Comparison of ENCODE assay signal across 12 mouse cellular contexts in genomic region chr17:34142456-34143010, GRCm38 (mm10). TPM values are rescaled to one million over a fixed set of nuclear protein-coding genes. Genes with fewer than 3 reads are reported as not detected.
DNase-seq lines count a peak whose midpoint lies in the region; ATAC-seq and TF ChIP-seq lines count a peak whose summit lies in the region.
"Had no signal": no experiment of that assay in that cellular context is flagged by ENCODE, and none has a peak within 500 bp of the region (broad histone marks: within the 10 kb centered on the region; RNA-seq: fewer than 3 reads in every experiment).

No protein-coding gene starts in this region.

- H3K36me3 ChIP-seq in kidney, embryonic 16.5 days (ENCODE audit: insufficient read depth, low read length): no peaks in the 10 kb centered on the region
- H3K36me3 ChIP-seq in embryonic facial prominence, embryonic 10.5 days (replicated peaks): no peaks in the 10 kb centered on the region
- H3K36me3 ChIP-seq in small intestine, adult 2 months (ENCODE audit: control insufficient read depth, insufficient read depth, low read length): no peaks in the 10 kb centered on the region
- H3K36me3 ChIP-seq: hindbrain, embryonic 10.5 days; limb, embryonic 10.5 days; midbrain, embryonic 10.5 days had no signal

- 0 out of 2 replicates have a peak overlapping the region, but pooled peaks have one; percentile 20 for H3K27ac ChIP-seq in kidney, embryonic 16.5 days (ENCODE audit: low read length)
- peak overlapping the region; percentile 14; the same call in 1 of the 2 replicates for H3K27ac ChIP-seq in embryonic facial prominence, embryonic 10.5 days (replicated peaks)
- H3K27ac ChIP-seq in small intestine, adult 2 months (ENCODE audit: insufficient read depth, low read depth, low read length): peak overlapping the region; percentile 72
- H3K27ac ChIP-seq: hindbrain, embryonic 10.5 days; limb, embryonic 10.5 days; midbrain, embryonic 10.5 days had no signal

- peaks cover 17% of the 10 kb centered on the region; the same call in 1 of the 2 replicates for H3K4me1 ChIP-seq in kidney, embryonic 16.5 days (ENCODE audit: insufficient read depth, low read length)
- peaks cover 36% of the 10 kb centered on the region for H3K4me1 ChIP-seq in embryonic facial prominence, embryonic 10.5 days
- H3K4me1 ChIP-seq in small intestine, adult 2 months (ENCODE audit: control insufficient read depth, insufficient read depth, insufficient read length, low read length): no peaks in the 10 kb centered on the region; the same call in 1 of the 2 replicates

- 0 out of 2 replicates have a peak, but pooled peaks have one; percentile 25 for ATAC-seq in kidney, embryonic 16.5 days (ENCODE audit: low FRiP score, low TSS enrichment)
- no peak for ATAC-seq in erythroid progenitor cell, adult 5-6 weeks (replicated peaks; ENCODE audit: low FRiP score, poor library complexity, severe bottlenecking)

- WGBS in kidney, embryonic 16.5 days: 79% methylated on average over 7 of the region's 7 CpGs
- 61% methylated on average over 7 of the region's 7 CpGs for WGBS in embryonic facial prominence, embryonic 10.5 days
- 81% methylated on average over 7 of the region's 7 CpGs for WGBS in small intestine, adult 2 months

- TF ChIP-seq CTCF in small intestine, adult 2 months (IDR thresholded peaks at IDR 0.05; ENCODE audit: extremely low read depth, insufficient read length, insufficient replicate concordance, low read depth, low read length): no peak

- no peak for TF ChIP-seq POLR2A in small intestine, adult 2 months (IDR thresholded peaks at IDR 0.05; ENCODE audit: low read depth, low read length)

- 0 out of 2 replicates have a peak overlapping the region, but pooled peaks have one; percentile 29 for H3K4me2 ChIP-seq in kidney, embryonic 16.5 days (replicated peaks; ENCODE audit: low read depth, low read length)

- H3K4me3 ChIP-seq in kidney, embryonic 16.5 days (ENCODE audit: low read length): no peak overlapping the region
- no peak overlapping the region for H3K4me3 ChIP-seq in embryonic facial prominence, embryonic 10.5 days
- no peak overlapping the region for H3K4me3 ChIP-seq in small intestine, adult 2 months (ENCODE audit: low read depth, low read length)
- H3K4me3 ChIP-seq: hindbrain, embryonic 10.5 days; limb, embryonic 10.5 days; midbrain, embryonic 10.5 days had no signal

- DNase-seq in kidney, postnatal 10 days: no peak
- DNase-seq in lung, postnatal 36 days: peak; percentile 48
- DNase-seq in lung, adult 18-20 months: no peak
- DNase-seq in embryonic facial prominence, embryonic 10.5 days (ENCODE audit: low spot score): no peak
- DNase-seq: adrenal gland, adult 8-10 months; forebrain, postnatal 0 days had no signal

- H3K9me3 ChIP-seq in kidney, embryonic 16.5 days (ENCODE audit: low read length): no peaks in the 10 kb centered on the region
- no peaks in the 10 kb centered on the region for H3K9me3 ChIP-seq in embryonic facial prominence, embryonic 10.5 days
- H3K9me3 ChIP-seq: hindbrain, embryonic 10.5 days; limb, embryonic 10.5 days; midbrain, embryonic 10.5 days had no signal

- no peak overlapping the region for H3K9ac ChIP-seq in kidney, embryonic 16.5 days (replicated peaks; ENCODE audit: low read length)
- H3K9ac ChIP-seq: forebrain, postnatal 0 days had no signal

- peaks cover 15% of the 10 kb centered on the region for H3K27me3 ChIP-seq in kidney, embryonic 16.5 days (ENCODE audit: insufficient read depth, low read length)
- H3K27me3 ChIP-seq in embryonic facial prominence, embryonic 10.5 days (replicated peaks; ENCODE audit: low read depth, poor library complexity, severe bottlenecking): peaks cover 41% of the 10 kb centered on the region
- no peaks in the 10 kb centered on the region for H3K27me3 ChIP-seq in small intestine, adult 2 months (ENCODE audit: control insufficient read depth, insufficient read depth, low read length)

RNA-seq across cellular contexts. Expression of gene H2-DMb2, which starts 0.6 kb away (rescaled TPM):
- 24.5 and 30.3 TPM in 2 replicates for polyA plus RNA-seq in kidney, embryonic 16.5 days (2015; fragmentation: Nextera tagmentation; extraction: Ambion mirVana)
- 0.17 and 0.28 TPM in 2 replicates for polyA plus RNA-seq in embryonic facial prominence, embryonic 10.5 days (2016; fragmentation: Nextera tagmentation; extraction: Ambion mirVana)
- polyA plus RNA-seq in small intestine, adult 2 months (2012; rRNA removed): 12.7 and 25.4 TPM in 2 replicates
- total RNA-seq in erythroid progenitor cell, adult 5-6 weeks (2015; ENCODE audit: low replicate concordance): 3.2 and 4.6 TPM in 2 replicates
- total RNA-seq in erythroid progenitor cell, adult 5-6 weeks (2017; ENCODE audit: low replicate concordance): 2.0 and 2.8 TPM in 2 replicates
- polyA plus RNA-seq: midbrain, embryonic 10.5 days had no signal

RNA-seq across cellular contexts. Expression of gene H2-DMb1, which starts 10.3 kb away (rescaled TPM):
- polyA plus RNA-seq in kidney, embryonic 16.5 days (2015; fragmentation: Nextera tagmentation; extraction: Ambion mirVana): 7.2 and 8.6 TPM in 2 replicates
- 0.52 and 0.55 TPM in 2 replicates for polyA plus RNA-seq in embryonic facial prominence, embryonic 10.5 days (2016; fragmentation: Nextera tagmentation; extraction: Ambion mirVana)
- 39.0 and 281 TPM in 2 replicates for polyA plus RNA-seq in small intestine, adult 2 months (2012; rRNA removed)
- 18.0 and 34.8 TPM in 2 replicates for total RNA-seq in erythroid progenitor cell, adult 5-6 weeks (2015; ENCODE audit: low replicate concordance)
- total RNA-seq in erythroid progenitor cell, adult 5-6 weeks (2017; ENCODE audit: low replicate concordance): 3.9 and 23.1 TPM in 2 replicates

RNA-seq across cellular contexts. Expression of gene Brd2, which starts 20.1 kb away (rescaled TPM):
- polyA plus RNA-seq in kidney, embryonic 16.5 days (2015; fragmentation: Nextera tagmentation; extraction: Ambion mirVana): 117 and 134 TPM in 2 replicates
- 141 and 144 TPM in 2 replicates for polyA plus RNA-seq in embryonic facial prominence, embryonic 10.5 days (2016; fragmentation: Nextera tagmentation; extraction: Ambion mirVana)
- 41.2 and 73.1 TPM in 2 replicates for polyA plus RNA-seq in small intestine, adult 2 months (2012; rRNA removed)
- total RNA-seq in erythroid progenitor cell, adult 5-6 weeks (2015; ENCODE audit: low replicate concordance): 199 and 208 TPM in 2 replicates
- total RNA-seq in erythroid progenitor cell, adult 5-6 weeks (2017; ENCODE audit: low replicate concordance): 191 and 208 TPM in 2 replicates

RNA-seq across cellular contexts. Expression of gene H2-DMa, which starts 23.2 kb away (rescaled TPM):
- polyA plus RNA-seq in kidney, embryonic 16.5 days (2015; fragmentation: Nextera tagmentation; extraction: Ambion mirVana): 18.3 and 19.0 TPM in 2 replicates
- 4.2 and 4.8 TPM in 2 replicates for polyA plus RNA-seq in embryonic facial prominence, embryonic 10.5 days (2016; fragmentation: Nextera tagmentation; extraction: Ambion mirVana)
- polyA plus RNA-seq in small intestine, adult 2 months (2012; rRNA removed): 35.4 and 169 TPM in 2 replicates
- 14.4 and 17.2 TPM in 2 replicates for total RNA-seq in erythroid progenitor cell, adult 5-6 weeks (2015; ENCODE audit: low replicate concordance)
- 12.3 and 20.4 TPM in 2 replicates for total RNA-seq in erythroid progenitor cell, adult 5-6 weeks (2017; ENCODE audit: low replicate concordance)

RNA-seq across cellular contexts. Expression of gene Tap1, which starts 44.8 kb away (rescaled TPM):
- polyA plus RNA-seq in kidney, embryonic 16.5 days (2015; fragmentation: Nextera tagmentation; extraction: Ambion mirVana): 4.7 and 5.5 TPM in 2 replicates
- 2.8 and 2.9 TPM in 2 replicates for polyA plus RNA-seq in embryonic facial prominence, embryonic 10.5 days (2016; fragmentation: Nextera tagmentation; extraction: Ambion mirVana)
- 35.1 and 100 TPM in 2 replicates for polyA plus RNA-seq in small intestine, adult 2 months (2012; rRNA removed)
- 12.6 and 21.0 TPM in 2 replicates for total RNA-seq in erythroid progenitor cell, adult 5-6 weeks (2015; ENCODE audit: low replicate concordance)
- total RNA-seq in erythroid progenitor cell, adult 5-6 weeks (2017; ENCODE audit: low replicate concordance): 21.6 and 35.4 TPM in 2 replicates

Comparison
In these comparisons a context has a peak if more than half of its experiments do, and no peak if none do; other contexts are left out.
1. H3K27ac ChIP-seq: peak in every context shown above with its lines; median percentile 72 in small intestine, adult 2 months; 20 in kidney, embryonic 16.5 days; 14 in embryonic facial prominence, embryonic 10.5 days.
2. RNA of gene H2-DMb2, which starts 0.6 kb away (polyA plus RNA-seq): 12.7 to 25.4 TPM in small intestine, adult 2 months and 24.5 to 30.3 TPM in kidney, embryonic 16.5 days; 0.17 to 0.28 TPM in embryonic facial prominence, embryonic 10.5 days; every median in the first group is over 10 times any median in the second.